Mouse (Mus musculus): ENCODE measurements around the gene Rab19.
"Not testable (repeated sequence)": the region's sequence is repeated elsewhere in the genome, so short reads cannot be mapped to it uniquely, and the experiment has no call there.

Gene Rab19

GRCm38 (mm10) chr6:39429007-39429788 lies 48.2 kb downstream of the Rab19 start:
- DNase-seq (ENCODE audit: extremely low read depth, low read depth): peak; percentile 73

GRCm38 (mm10) chr6:39430722-39431121 lies 49.7 kb downstream of the Rab19 start:
- DNase-seq (ENCODE audit: extremely low read depth, low read depth): peak; percentile 53

- DNase-seq (ENCODE audit: extremely low read depth, low read depth): no peak
Measured at GRCm38 (mm10) chr6:39433174-39433573, 52.2 kb downstream of the Rab19 start.

GRCm38 (mm10) chr6:39433701-39434100 lies 52.7 kb downstream of the Rab19 start:
- DNase-seq (ENCODE audit: extremely low read depth, low read depth): no peak

- DNase-seq (ENCODE audit: extremely low read depth, low read depth): no peak
Measured at GRCm38 (mm10) chr6:39434111-39434885, 53.3 kb downstream of the Rab19 start.

GRCm38 (mm10) chr6:39434886-39435492 lies 54.0 kb downstream of the Rab19 start:
- DNase-seq (ENCODE audit: extremely low read depth, low read depth): no peak

- no peak for DNase-seq (ENCODE audit: extremely low read depth, low read depth)
Measured at GRCm38 (mm10) chr6:39435875-39436274, 54.9 kb downstream of the Rab19 start.

- DNase-seq (ENCODE audit: extremely low read depth, low read depth): not testable (repeated sequence)
Measured at GRCm38 (mm10) chr6:39437519-39437918, 56.5 kb downstream of the Rab19 start.
